Mouse (Mus musculus): Measurements from ENCODE around the gene Ednra.

DNA sequence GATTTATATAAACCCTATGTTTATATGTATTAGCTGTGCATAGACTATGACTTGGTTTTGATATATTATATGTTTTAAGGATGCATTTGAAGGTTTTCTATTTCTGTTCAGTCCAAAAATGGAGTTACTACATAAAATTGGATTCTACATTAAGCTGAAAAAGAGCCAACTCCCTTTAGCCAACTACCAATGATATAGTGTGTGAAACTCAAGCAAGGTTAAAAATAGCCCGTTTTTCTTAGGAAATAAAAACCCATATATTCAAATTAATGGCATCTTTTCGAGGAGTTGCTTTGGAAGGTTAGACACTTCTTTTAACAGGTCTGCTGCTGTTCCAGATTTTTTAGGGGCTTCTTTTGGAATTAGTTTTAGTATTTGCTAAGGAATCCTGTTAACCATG lies 91.1 kb downstream of the Ednra start:
- TF ChIP-seq TAL1 (IDR thresholded peaks at IDR 0.05; ENCODE audit: low read length) (no peak), GATA1 (IDR thresholded peaks at IDR 0.05; ENCODE audit: low read length) (no peak)
